Mouse (Mus musculus): ENCODE data around the gene Olfr1022.

Gene Olfr1022

GRCm38 (mm10) chr2:85868294-85868693 is at the start of gene Olfr1022:
Olfr1022 (plus strand) TSS chr2:85868594.
- no peak for DNase-seq (ENCODE audit: low read depth, low spot score)

- DNase-seq (ENCODE audit: low read depth, low spot score): no peak
Measured at GRCm38 (mm10) chr2:85845383-85845782, 23.0 kb upstream of the Olfr1022 start, which contains the start of gene Olfr1019. Olfr1019 (minus strand) TSS chr2:85845483.

GRCm38 (mm10) chr2:85846730-85847129 is 21.7 kb upstream of the Olfr1022 start, which contains the start of gene Olfr1020:
Olfr1020 (plus strand) TSS chr2:85847030.
- no peak for DNase-seq (ENCODE audit: low read depth, low spot score)

GRCm38 (mm10) chr2:85885340-85885739 is 16.9 kb downstream of the Olfr1022 start, which contains the start of gene Olfr1023:
Olfr1023 (plus strand) TSS chr2:85885640.
- no peak for DNase-seq (ENCODE audit: low read depth, low spot score)

- no peak for DNase-seq (ENCODE audit: low read depth, low spot score)
Measured at GRCm38 (mm10) chr2:85904952-85905351, 36.6 kb downstream of the Olfr1022 start, which contains the start of gene Olfr1024. Olfr1024 (minus strand) TSS chr2:85905052.

GRCm38 (mm10) chr2:85913197-85913596 is 44.8 kb downstream of the Olfr1022 start:
- DNase-seq (ENCODE audit: low read depth, low spot score): no peak

- DNase-seq (ENCODE audit: low read depth, low spot score): no peak
Measured at GRCm38 (mm10) chr2:85914893-85915292, 46.5 kb downstream of the Olfr1022 start, which contains the start of gene Olfr1025-ps1. Olfr1025-ps1 (plus strand) TSS chr2:85915193.

Data from R1 (cell line).